Mouse (Mus musculus) heart, embryonic 14.5 days (tissue): ENCODE measurements at regions not wholly inside any gene's neighbourhood (a gene's known extent, or its start where the extent isn't known, plus 50 kb on each side); places are given as distances from the start of the nearest gene placed in this dataset.

Experiments
- ATAC-seq: fragments of 200-750 bp; cut with Nextera tagmentation; 2 replicates; pipeline ENCODE4 v1.8.0; 2017; ENCODE audit warnings: low read depth, moderate TSS enrichment; ENCODE audit not compliant: insufficient number of reproducible peaks, insufficient read depth, low FRiP score
- H3K27ac ChIP-seq, 2 experiments: fragments of 200-500 bp in 1 of 2; fragments of 300-500 bp in 1 of 2; sonication (generic) in 1 of 2; replicated peaks in 1 of 2; 2 replicates each; pipeline ENCODE4 v1.5.1; 2012 to 2014; ENCODE audit warnings: low read depth in 2 of 2, low read length in 2 of 2, control low read depth in 1 of 2, mild to moderate bottlenecking in 1 of 2, mixed read lengths in 1 of 2; ENCODE audit not compliant: control insufficient read depth in 1 of 2, insufficient read depth in 1 of 2
- H3K27me3 ChIP-seq: fragments of 300-500 bp; sonication (generic); 2 replicates; pipeline ENCODE4 v1.6.1; 2014; ENCODE audit warnings: mild to moderate bottlenecking, low read length, control low read depth; ENCODE audit not compliant: control insufficient read depth, insufficient read depth
- H3K36me3 ChIP-seq: fragments of 300-500 bp; sonication (generic); 2 replicates; pipeline ENCODE4 v1.6.1; 2014; ENCODE audit warnings: mild to moderate bottlenecking, control low read depth, low read length, mixed read lengths; ENCODE audit not compliant: control insufficient read depth, insufficient read depth
- H3K4me1 ChIP-seq, 2 experiments: fragments of 200-500 bp in 1 of 2; fragments of 300-500 bp in 1 of 2; sonication (generic) in 1 of 2; 2 replicates each; pipeline ENCODE4 v1.6.1; 2012 to 2014; ENCODE audit warnings: low read length in 2 of 2, control low read depth in 1 of 2, mixed read lengths in 1 of 2; ENCODE audit not compliant: control insufficient read depth in 2 of 2, insufficient read depth in 2 of 2
- H3K4me2 ChIP-seq: fragments of 300-500 bp; sonication (generic); 2 replicates; pipeline ENCODE4 v1.6.1; 2014; ENCODE audit warnings: mild to moderate bottlenecking, low read length
- H3K4me3 ChIP-seq, 2 experiments: fragments of 200-500 bp in 1 of 2; fragments of 300-500 bp in 1 of 2; sonication (generic) in 1 of 2; 2 replicates each; pipeline ENCODE4 v1.5.1; 2012 to 2014; ENCODE audit warnings: low read length in 2 of 2, mild to moderate bottlenecking in 2 of 2, control low read depth in 1 of 2, low read depth in 1 of 2, moderate library complexity in 1 of 2; ENCODE audit not compliant: control insufficient read depth in 1 of 2, insufficient read depth in 1 of 2
- H3K9ac ChIP-seq: fragments of 300-500 bp; sonication (generic); 2 replicates; pipeline ENCODE4 v1.6.1; 2014; ENCODE audit warnings: mild to moderate bottlenecking, low read length
- H3K9me3 ChIP-seq: fragments of 300-500 bp; sonication (generic); 2 replicates; pipeline ENCODE4 v1.6.1; 2016; ENCODE audit warnings: low read length, control low read depth; ENCODE audit not compliant: control insufficient read depth
- WGBS: fragments of 180-500 bp; shearing (Covaris S2); extraction: QIAGEN DNeasy Blood & Tissue Kit; methylation state at CpG from one replicate; pipeline ENCODE4 v1.1.7; 2014; 5-methylcytosine and 5-hydroxymethylcytosine counted together

- Histone ChIP-seq H3K9me3 (no peaks in the 10 kb centered on the region), H3K27ac (no peak overlapping the region), H3K27me3 (no peaks in the 10 kb centered on the region), H3K4me1 (no peaks in the 10 kb centered on the region), H3K9ac (no peak overlapping the region), H3K36me3 (no peaks in the 10 kb centered on the region), H3K4me3 (no peak overlapping the region), H3K4me2 (no peak overlapping the region)
- WGBS, result 82% methylated on average over 4 of the region's 4 CpGs
- ATAC-seq, result no peak
These were observed 111.5 kb upstream of the Arhgap20 start for GRCm38 (mm10) chr9:51653376-51654292.

GRCm38 (mm10) chr9:51654645-51655044 is 110.5 kb upstream of the Arhgap20 start:
- Histone ChIP-seq H3K9me3 (no peaks in the 10 kb centered on the region), H3K4me3 (no peak overlapping the region), H3K9ac (no peak overlapping the region), H3K27me3 (no peaks in the 10 kb centered on the region), H3K27ac (no peak overlapping the region), H3K4me1 (no peaks in the 10 kb centered on the region), H3K36me3 (no peaks in the 10 kb centered on the region), H3K4me2 (no peak overlapping the region)
- WGBS, result 95% methylated on average over 1 of the region's 1 CpGs
- ATAC-seq, result no peak

GRCm38 (mm10) chr9:51657796-51658195 is 107.3 kb upstream of the Arhgap20 start:
- Histone ChIP-seq H3K9ac (no peak overlapping the region), H3K4me2 (no peak overlapping the region), H3K9me3 (no peaks in the 10 kb centered on the region), H3K36me3 (no peaks in the 10 kb centered on the region), H3K4me1 (no peaks in the 10 kb centered on the region), H3K27ac (no peak overlapping the region), H3K27me3 (no peaks in the 10 kb centered on the region), H3K4me3 (no peak overlapping the region)
- WGBS, result 96% methylated on average over 1 of the region's 1 CpGs
- ATAC-seq, result no peak

- no peaks in the 10 kb centered on the region for H3K36me3 ChIP-seq
- H3K27ac ChIP-seq, result no peak overlapping the region
- H3K27me3 ChIP-seq, result no peaks in the 10 kb centered on the region
- H3K4me2 ChIP-seq, result no peak overlapping the region
- H3K9me3 ChIP-seq, result no peaks in the 10 kb centered on the region
- H3K4me1 ChIP-seq, result no peaks in the 10 kb centered on the region
- no peak overlapping the region for H3K9ac ChIP-seq
- H3K4me3 ChIP-seq, result no peak overlapping the region
- WGBS, result 76% methylated on average over 7 of the region's 7 CpGs
- ATAC-seq, result no peak
These were observed 103.9 kb upstream of the Arhgap20 start for GRCm38 (mm10) chr9:51660908-51661874.

GRCm38 (mm10) chr9:51661911-51662310 is 103.2 kb upstream of the Arhgap20 start:
- Histone ChIP-seq H3K9ac (no peak overlapping the region), H3K27ac (no peak overlapping the region), H3K27me3 (no peaks in the 10 kb centered on the region), H3K4me1 (no peaks in the 10 kb centered on the region), H3K9me3 (no peaks in the 10 kb centered on the region), H3K36me3 (no peaks in the 10 kb centered on the region), H3K4me2 (no peak overlapping the region), H3K4me3 (no peak overlapping the region)
- ATAC-seq, result no peak
- WGBS, result 88% methylated on average over 2 of the region's 2 CpGs

- Histone ChIP-seq H3K4me3 (no peak overlapping the region), H3K4me2 (no peak overlapping the region), H3K9me3 (no peaks in the 10 kb centered on the region), H3K27ac (no peak overlapping the region), H3K36me3 (no peaks in the 10 kb centered on the region), H3K27me3 (no peaks in the 10 kb centered on the region), H3K4me1 (no peaks in the 10 kb centered on the region), H3K9ac (no peak overlapping the region)
- WGBS, result 65% methylated on average over 1 of the region's 1 CpGs
- ATAC-seq, result no peak
These were observed 100.8 kb upstream of the Arhgap20 start for GRCm38 (mm10) chr9:51664353-51664752.

GRCm38 (mm10) chr9:51664876-51665275 is 100.3 kb upstream of the Arhgap20 start:
- ATAC-seq, result no peak

More at GRCm38 (mm10) chr9:51664876-51665275, 100.3 kb upstream of the Arhgap20 start:
- Histone ChIP-seq H3K27me3 (no peaks in the 10 kb centered on the region), H3K4me3 (no peak overlapping the region), H3K4me2 (no peak overlapping the region), H3K9ac (no peak overlapping the region), H3K27ac (no peak overlapping the region), H3K9me3 (no peaks in the 10 kb centered on the region), H3K4me1 (no peaks in the 10 kb centered on the region), H3K36me3 (no peaks in the 10 kb centered on the region)
